Mouse (Mus musculus) stomach, embryonic 14.5 days (tissue): ENCODE data around the gene Zfp316. TPM values are rescaled to one million over a fixed set of nuclear protein-coding genes. Genes with fewer than 3 reads are reported as not detected.

Experiments
- ATAC-seq: fragments of 200-750 bp; cut with Nextera tagmentation; 2 replicates; pipeline ENCODE4 v1.8.0; 2017; ENCODE audit warnings: low read depth, moderate TSS enrichment; ENCODE audit not compliant: insufficient number of reproducible peaks, insufficient read depth, low FRiP score
- H3K27ac ChIP-seq: fragments of 300-500 bp; sonication (generic); 2 replicates; pipeline ENCODE4 v1.5.1; 2014; ENCODE audit warnings: mild to moderate bottlenecking, low read length, moderate library complexity, mixed read lengths
- H3K27me3 ChIP-seq: fragments of 300-500 bp; sonication (generic); 2 replicates; pipeline ENCODE4 v1.6.1; 2014; ENCODE audit warnings: low read length, control low read depth, mixed read lengths; ENCODE audit not compliant: control insufficient read depth, insufficient read depth
- H3K36me3 ChIP-seq: fragments of 300-500 bp; sonication (generic); 2 replicates; pipeline ENCODE4 v1.6.1; 2014; ENCODE audit warnings: mild to moderate bottlenecking, control low read depth, low read length, moderate library complexity, mixed read lengths; ENCODE audit not compliant: control insufficient read depth, insufficient read depth
- H3K4me1 ChIP-seq: fragments of 300-500 bp; sonication (generic); 2 replicates; pipeline ENCODE4 v1.6.1; 2014; ENCODE audit warnings: low read length, control low read depth, mixed read lengths; ENCODE audit not compliant: control insufficient read depth, insufficient read depth
- H3K4me2 ChIP-seq: fragments of 300-500 bp; sonication (generic); replicated peaks from 2 replicates; pipeline ENCODE4 v1.6.1; 2014; ENCODE audit warnings: low read depth, low read length, control low read depth
- H3K4me3 ChIP-seq: fragments of 300-500 bp; sonication (generic); 2 replicates; pipeline ENCODE4 v1.5.1; 2014; ENCODE audit warnings: low read depth, low read length, control low read depth
- H3K9ac ChIP-seq: fragments of 300-500 bp; sonication (generic); replicated peaks from 2 replicates; pipeline ENCODE4 v1.6.1; 2014; ENCODE audit warnings: low read depth, mild to moderate bottlenecking, control low read depth, low read length, moderate library complexity, mixed read lengths
- H3K9me3 ChIP-seq: fragments of 300-500 bp; sonication (generic); 2 replicates; pipeline ENCODE4 v1.6.1; 2016; ENCODE audit warnings: low read depth, low read length, control low read depth; ENCODE audit not compliant: control insufficient read depth
- WGBS: fragments of 180-500 bp; shearing (Covaris S2); extraction: QIAGEN DNeasy Blood & Tissue Kit; methylation state at CpG from one replicate; pipeline ENCODE4 v1.1.7; 2014; 5-methylcytosine and 5-hydroxymethylcytosine counted together
- polyA plus RNA-seq: library from polyadenylated mRNA; unstranded; fragments of >200 nt; fragmentation: Nextera tagmentation; extraction: Ambion mirVana; gene quantifications from 2 replicates; pipeline ENCODE4 v1.2.1, GENCODE M21; 2014

Gene Zfp316
- 1.5 and 1.7 TPM in 2 replicates for polyA plus RNA-seq

DNA sequence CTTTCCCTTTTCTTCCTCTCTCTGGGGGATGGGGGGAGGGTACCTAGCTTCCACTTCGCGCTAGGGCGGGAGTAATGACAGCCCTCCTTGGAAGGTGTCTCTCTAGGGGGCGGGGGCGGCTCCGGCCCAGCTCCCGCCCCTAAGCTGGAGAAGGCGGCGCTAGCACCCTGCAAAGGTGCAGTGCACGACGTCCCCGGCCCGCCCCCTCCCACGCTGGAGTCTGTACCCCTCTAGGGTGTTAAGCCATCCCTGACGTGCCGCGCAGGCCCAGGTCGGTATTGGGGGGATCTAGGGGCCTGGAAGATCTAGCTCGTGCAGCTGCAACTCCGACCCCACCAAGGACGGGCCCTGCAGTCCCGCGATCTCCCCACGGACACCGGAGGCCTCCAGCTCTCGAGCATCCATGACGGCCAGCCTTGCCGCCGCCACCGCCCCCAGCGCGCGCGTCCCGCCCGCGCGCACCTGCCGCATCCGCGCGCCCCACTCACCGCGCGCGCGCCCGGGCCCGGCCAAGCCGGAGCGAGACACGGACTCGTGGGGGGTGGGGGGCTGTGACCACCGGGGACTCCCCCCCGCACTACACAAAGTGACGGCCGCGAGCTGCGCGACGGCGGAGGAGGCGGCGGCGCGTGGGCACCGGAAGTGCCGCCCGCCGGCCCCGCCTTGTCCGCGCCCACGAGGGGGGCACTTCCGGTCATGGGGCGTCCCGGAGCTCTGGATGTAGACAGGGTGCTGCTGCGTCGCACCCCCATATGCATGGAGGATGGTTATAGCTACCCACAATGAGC, at the start of gene Zfp316:
Gene Zfp316, minus strand, starts transcription at position 660 of the 788 bp plus-strand sequence.
- Histone ChIP-seq H3K27ac (peak within 1 kb of the TSS; percentile 15; the same call in 1 of the 2 replicates), H3K9me3 (no peaks in the 10 kb centered on the region), H3K4me1 (0 out of 2 replicates have a peak, but pooled peaks cover 6% of the 10 kb centered on the region), H3K4me2 (peak within 1 kb of the TSS; percentile 92), H3K27me3 (no peaks in the 10 kb centered on the region), H3K4me3 (peak within 1 kb of the TSS; percentile 73), H3K36me3 (no peaks in the 10 kb centered on the region), H3K9ac (peak within 1 kb of the TSS; percentile 73)
- peak; percentile 83 for ATAC-seq
- WGBS: under 1% methylated on average over 66 of the region's 79 CpGs

DNA sequence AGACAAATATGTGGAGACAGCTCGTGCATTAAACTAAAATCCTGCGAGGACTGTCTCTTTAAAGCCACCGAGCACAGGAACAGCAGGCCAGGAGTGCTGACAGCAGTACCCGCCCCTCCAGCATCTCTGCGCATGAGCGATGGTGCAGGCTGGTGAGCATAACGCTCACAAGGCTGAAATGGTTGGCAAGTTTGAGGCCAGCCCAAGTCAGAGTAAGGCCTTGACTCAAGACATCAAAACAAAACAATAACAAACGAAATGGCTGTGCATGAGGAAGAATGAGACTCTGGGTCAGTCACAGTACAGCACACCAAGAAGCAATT, 47.4 kb upstream of the Zfp316 start:
- H3K4me3 ChIP-seq: no peak overlapping the region
- no peak for ATAC-seq
- 89% methylated on average over 8 of the region's 8 CpGs for WGBS
- peaks cover 42% of the 10 kb centered on the region for H3K36me3 ChIP-seq
- no peaks in the 10 kb centered on the region for H3K27me3 ChIP-seq
- no peak overlapping the region for H3K27ac ChIP-seq
- H3K4me2 ChIP-seq: no peak overlapping the region
- H3K9me3 ChIP-seq: no peaks in the 10 kb centered on the region
- no peak overlapping the region for H3K9ac ChIP-seq
- H3K4me1 ChIP-seq: peaks cover 10% of the 10 kb centered on the region

DNA sequence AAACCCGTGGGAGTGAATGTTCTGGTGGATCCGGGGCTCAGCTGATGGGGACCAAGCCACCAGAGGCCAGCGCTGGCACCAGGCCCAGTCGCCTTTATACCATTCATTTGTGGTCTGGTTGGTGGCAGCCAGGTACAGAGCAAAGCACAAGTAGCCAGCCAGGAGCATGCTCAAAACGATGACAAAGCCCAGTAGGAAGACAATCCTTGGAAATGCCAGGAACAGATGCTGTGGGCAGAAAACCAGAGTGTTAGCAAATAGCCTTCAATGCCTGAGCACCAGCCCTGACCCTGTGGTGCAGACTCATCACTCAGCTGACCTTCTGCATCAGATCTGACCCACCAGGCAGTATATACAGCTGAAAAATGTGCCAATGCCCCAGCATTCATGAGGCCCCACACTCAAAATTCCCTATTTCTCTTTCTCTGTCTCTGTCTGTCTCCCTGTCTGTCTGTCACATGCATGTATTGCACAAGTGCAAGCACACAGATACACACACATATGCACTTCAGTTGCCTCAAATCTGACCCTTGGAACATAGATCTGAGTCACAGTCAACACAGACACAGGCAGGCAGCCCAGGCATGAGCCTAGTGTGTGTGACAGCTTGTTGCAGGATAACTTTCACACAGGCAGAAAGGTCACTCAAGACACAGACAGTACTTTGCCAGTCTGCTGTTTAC, 46.9 kb upstream of the Zfp316 start:
- ATAC-seq: no peak
- H3K4me3 ChIP-seq: no peak overlapping the region
- peaks cover 40% of the 10 kb centered on the region for H3K36me3 ChIP-seq
- H3K9ac ChIP-seq: no peak overlapping the region
- no peaks in the 10 kb centered on the region for H3K27me3 ChIP-seq
- peaks cover 10% of the 10 kb centered on the region for H3K4me1 ChIP-seq
- H3K4me2 ChIP-seq: no peak overlapping the region
- no peak overlapping the region for H3K27ac ChIP-seq
- WGBS: 93% methylated on average over 5 of the region's 5 CpGs
- no peaks in the 10 kb centered on the region for H3K9me3 ChIP-seq

DNA sequence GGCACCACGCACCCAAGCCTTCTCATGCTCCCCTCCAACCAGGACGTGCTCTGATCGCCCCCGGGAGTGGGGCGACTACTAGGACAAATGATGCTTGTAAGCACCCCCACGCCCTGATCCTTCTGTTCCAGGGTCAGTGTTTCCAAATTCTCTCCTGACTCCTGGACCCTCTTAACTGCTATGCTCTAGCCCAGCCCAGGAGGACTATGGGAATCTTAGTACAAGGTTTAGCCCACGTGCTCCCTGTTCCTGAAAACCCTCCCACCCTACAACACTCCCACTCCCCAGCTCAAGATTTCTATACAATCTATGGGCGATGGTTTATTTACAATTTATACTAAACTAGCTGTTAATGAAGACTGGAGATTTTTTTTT, 45.7 kb upstream of the Zfp316 start:
- H3K27ac ChIP-seq: no peak overlapping the region
- peaks cover 44% of the 10 kb centered on the region for H3K36me3 ChIP-seq
- ATAC-seq: no peak; the same call in 1 of the 2 replicates
- H3K4me1 ChIP-seq: peaks cover 10% of the 10 kb centered on the region
- peak overlapping the region; percentile 47 for H3K4me2 ChIP-seq
- H3K27me3 ChIP-seq: no peaks in the 10 kb centered on the region
- H3K9me3 ChIP-seq: no peaks in the 10 kb centered on the region
- 9% methylated on average over 8 of the region's 8 CpGs for WGBS
- H3K9ac ChIP-seq: 0 out of 2 replicates have a peak overlapping the region, but pooled peaks have one; percentile 89
- peak overlapping the region; percentile 86 for H3K4me3 ChIP-seq

- H3K27me3 ChIP-seq: no peaks in the 10 kb centered on the region
- peak within 1 kb of the TSS; percentile 86 for H3K27ac ChIP-seq
- peak within 1 kb of the TSS; percentile 86 for H3K4me3 ChIP-seq
- peak within 1 kb of the TSS; percentile 88 for H3K4me2 ChIP-seq
- under 1% methylated on average over 90 of the region's 101 CpGs for WGBS
- H3K9me3 ChIP-seq: no peaks in the 10 kb centered on the region
- peaks cover 10% of the 10 kb centered on the region for H3K4me1 ChIP-seq
- peaks cover 44% of the 10 kb centered on the region for H3K36me3 ChIP-seq
- peak within 1 kb of the TSS; percentile 89 for H3K9ac ChIP-seq
- peak; percentile 85 for ATAC-seq
These were observed 45.1 kb upstream of the Zfp316 start, which contains the start of gene E130309D02Rik for GRCm38 (mm10) chr5:143314730-143315513. Gene E130309D02Rik, minus strand, starts transcription at chr5:143315360.

DNA sequence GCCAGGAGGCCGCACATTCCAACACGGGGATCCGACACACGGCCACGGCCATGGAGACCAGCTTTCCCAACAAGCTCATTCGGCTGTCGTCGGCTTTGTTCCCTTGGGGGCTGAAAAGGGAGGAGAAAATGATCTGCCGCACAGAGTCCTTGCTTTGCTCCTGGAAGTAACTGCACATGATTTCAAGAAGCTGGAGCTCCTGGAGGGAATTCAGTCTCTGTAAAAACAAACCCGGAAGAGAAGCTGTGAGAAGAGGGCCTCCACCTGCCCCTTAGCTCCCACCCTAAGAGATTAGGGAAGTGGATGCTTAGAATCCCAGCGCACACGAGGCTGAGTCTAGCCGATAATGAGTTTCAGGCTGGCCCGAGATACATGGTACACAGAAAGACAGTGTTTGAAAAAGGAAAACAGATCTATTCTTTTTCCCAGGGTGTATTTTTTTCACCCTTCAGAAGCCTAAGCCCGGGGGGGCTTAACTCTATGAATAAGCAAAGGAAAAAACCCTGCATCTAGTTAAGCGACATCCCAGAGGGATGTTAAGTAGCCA, 44.4 kb upstream of the Zfp316 start:
- H3K36me3 ChIP-seq: peaks cover 47% of the 10 kb centered on the region
- peak overlapping the region; percentile 86 for H3K4me3 ChIP-seq
- H3K27me3 ChIP-seq: no peaks in the 10 kb centered on the region
- no peak for ATAC-seq
- H3K9me3 ChIP-seq: no peaks in the 10 kb centered on the region
- H3K4me2 ChIP-seq: peak overlapping the region; percentile 88
- peak overlapping the region; percentile 89 for H3K9ac ChIP-seq
- 3% methylated on average over 16 of the region's 16 CpGs for WGBS
- H3K4me1 ChIP-seq: peaks cover 10% of the 10 kb centered on the region
- no peak overlapping the region; the same call in 1 of the 2 replicates for H3K27ac ChIP-seq

- ATAC-seq: no peak
- Histone ChIP-seq H3K9ac (no peak overlapping the region), H3K27me3 (no peaks in the 10 kb centered on the region), H3K9me3 (no peaks in the 10 kb centered on the region), H3K27ac (no peak overlapping the region), H3K36me3 (peaks cover 47% of the 10 kb centered on the region), H3K4me1 (peaks cover 10% of the 10 kb centered on the region), H3K4me2 (no peak overlapping the region), H3K4me3 (no peak overlapping the region)
- WGBS: 67% methylated on average over 8 of the region's 8 CpGs
These were observed 42.1 kb upstream of the Zfp316 start for GRCm38 (mm10) chr5:143311886-143312285.

- no peak overlapping the region for H3K4me2 ChIP-seq
- H3K4me3 ChIP-seq: no peak overlapping the region
- H3K9ac ChIP-seq: no peak overlapping the region
- no peak for ATAC-seq
- H3K4me1 ChIP-seq: peaks cover 7% of the 10 kb centered on the region
- H3K27ac ChIP-seq: no peak overlapping the region
- H3K36me3 ChIP-seq: peaks cover 60% of the 10 kb centered on the region
- whole genome bisulfite sequencing: 94% methylated on average over 7 of the region's 7 CpGs
- H3K27me3 ChIP-seq: no peaks in the 10 kb centered on the region
- no peaks in the 10 kb centered on the region for H3K9me3 ChIP-seq
These were observed 40.1 kb upstream of the Zfp316 start for GRCm38 (mm10) chr5:143309916-143310315.
